In genomic region chrX:64978916-64979315, GRCm38 (mm10) we compare ENCODE assay signal across 3 mouse cellular contexts.
DNase-seq lines count a peak whose midpoint lies in the region.

No protein-coding gene starts in this region.

- peak; percentile 31 for DNase-seq in ES-CJ7 (ENCODE audit: low read depth, low spot score)
- DNase-seq in R1 (ENCODE audit: low read depth, low spot score): peak; percentile 75
- peak; percentile 53 for DNase-seq in ZHBTc4 (ENCODE audit: low read depth, low spot score)
